Mouse (Mus musculus): Measurements from ENCODE around the gene Zfp598.

GRCm38 (mm10) chr17:24708646-24709045, 39.2 kb downstream of the Zfp598 start:
- peak; percentile 49 to 72; a peak in 3 of 4 replicates for TF ChIP-seq CTCF (conservative IDR thresholded peaks at IDR 0.05 in 1 of 2, IDR thresholded peaks at IDR 0.05 in 1 of 2; ENCODE audit: low read depth in 2 of 2, low read length in 2 of 2)
- no peak for TF ChIP-seq RCOR1 (conservative IDR thresholded peaks at IDR 0.05; ENCODE audit: low read depth, low read length)
- no peak for TF ChIP-seq ETS1 (conservative IDR thresholded peaks at IDR 0.05; ENCODE audit: low read depth, low read length)

Measured in CH12.LX (cell line).